Mouse (Mus musculus) erythroblast, embryonic 14.5 days (primary cell): ENCODE measurements around the gene Mff. TPM values are rescaled to one million over a fixed set of nuclear protein-coding genes. Genes with fewer than 3 reads are reported as not detected.

Experiments used
- H3K27me3 ChIP-seq: 2 replicates; pipeline ENCODE4 v1.6.1; 2012; ENCODE audit warnings: inconsistent platforms; ENCODE audit not compliant: control insufficient read depth
- H3K36me3 ChIP-seq: 2 replicates; pipeline ENCODE4 v1.6.1; 2012; ENCODE audit warnings: mild to moderate bottlenecking, inconsistent platforms; ENCODE audit not compliant: control insufficient read depth
- H3K4me1 ChIP-seq: 2 replicates; pipeline ENCODE4 v1.6.1; 2012; ENCODE audit warnings: inconsistent platforms; ENCODE audit not compliant: control insufficient read depth
- H3K4me3 ChIP-seq: replicated peaks from 2 replicates; pipeline ENCODE3; 2012; ENCODE audit warnings: moderate library complexity, mild to moderate bottlenecking, inconsistent platforms
- H3K9me3 ChIP-seq: 2 replicates; pipeline ENCODE4 v1.6.1; 2012; ENCODE audit warnings: low read length, inconsistent platforms, mixed read lengths; ENCODE audit not compliant: control insufficient read depth
- GATA1 ChIP-seq: IDR thresholded peaks from 2 replicates; pipeline ENCODE4 v1.6.1; 2012; ENCODE audit warnings: low read length, inconsistent platforms, mixed read lengths
- TAL1 ChIP-seq: IDR thresholded peaks from 3 replicates; pipeline ENCODE4 v1.6.1; 2012; ENCODE audit warnings: low read length, inconsistent platforms, mixed read lengths
- polyA plus RNA-seq: library from polyadenylated mRNA; stranded (reverse); fragments of >175 nt; gene quantifications from 2 replicates; pipeline ENCODE4 v1.2.3, GENCODE M21; 2012

Gene Mff
- polyA plus RNA-seq, 1 experiment = 33.2 TPM

DNA sequence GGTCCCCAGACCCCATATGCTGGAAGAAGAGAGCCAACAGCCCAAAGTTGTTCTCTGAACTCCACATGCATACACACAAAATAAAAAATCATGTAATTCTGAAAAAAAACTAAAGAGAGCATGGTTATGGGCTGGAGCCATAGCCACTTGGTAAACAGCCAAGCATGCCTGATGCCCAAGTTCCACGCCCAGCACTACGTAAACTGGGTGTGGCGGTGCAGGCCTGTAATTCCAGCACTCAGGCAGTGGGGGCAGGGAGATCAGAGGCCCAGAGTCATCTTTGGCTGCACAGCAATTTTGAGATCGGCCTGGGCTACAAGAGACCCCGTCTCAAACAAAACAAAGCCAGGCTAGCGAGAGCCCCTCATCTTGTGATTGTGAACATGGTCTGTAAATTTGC is 60.9 kb downstream of the Mff start:
- no peak overlapping the region for H3K4me3 ChIP-seq
- no peaks in the 10 kb centered on the region for H3K36me3 ChIP-seq
- H3K27me3 ChIP-seq = no peaks in the 10 kb centered on the region
- TF ChIP-seq TAL1 = no peak
- no peak for TF ChIP-seq GATA1
- no peaks in the 10 kb centered on the region for H3K9me3 ChIP-seq
- peaks cover 6% of the 10 kb centered on the region for H3K4me1 ChIP-seq

DNA sequence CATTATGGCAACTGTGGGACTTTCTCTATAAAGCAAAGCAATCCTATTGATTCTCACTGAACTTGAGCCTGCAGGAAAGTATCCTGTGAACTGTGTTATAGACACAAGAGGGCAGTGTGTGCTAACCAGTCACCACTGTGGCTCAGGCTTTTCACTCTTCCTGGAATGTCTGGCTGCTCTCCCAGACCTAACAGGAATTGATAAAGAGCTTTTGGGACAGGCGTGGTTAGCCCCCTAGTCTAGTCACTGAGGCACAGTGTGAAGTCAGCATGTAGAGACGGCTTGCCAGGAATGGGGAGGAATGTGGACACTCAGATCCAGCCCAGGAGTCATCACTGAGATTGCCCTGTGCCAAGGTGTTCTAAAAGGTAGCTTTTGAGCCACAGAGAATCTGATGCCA is 62.7 kb downstream of the Mff start:
- TF ChIP-seq GATA1 (no peak), TAL1 (no peak)
- no peaks in the 10 kb centered on the region for H3K27me3 ChIP-seq
- no peaks in the 10 kb centered on the region for H3K36me3 ChIP-seq
- peaks cover 14% of the 10 kb centered on the region for H3K4me1 ChIP-seq
- H3K9me3 ChIP-seq = no peaks in the 10 kb centered on the region
- no peak overlapping the region for H3K4me3 ChIP-seq

DNA sequence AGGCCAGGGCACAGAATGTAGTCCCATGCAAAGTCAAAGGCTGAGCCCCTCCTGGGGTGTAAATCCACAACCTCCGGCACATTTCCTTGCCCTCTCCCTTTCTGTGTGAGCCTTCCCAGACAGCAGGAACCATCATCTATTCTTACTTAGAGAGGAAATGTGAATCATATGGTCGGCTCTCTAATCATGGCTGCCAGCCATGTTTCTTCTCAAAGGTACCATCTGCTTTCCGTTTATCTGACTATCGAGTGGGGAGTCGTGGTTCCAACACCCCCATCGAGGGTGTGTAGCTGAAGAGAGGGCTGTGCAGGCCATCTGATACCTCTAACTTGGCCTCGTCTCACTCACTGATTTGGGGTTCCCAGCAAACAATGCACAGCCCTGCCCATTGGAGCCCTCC is 63.4 kb downstream of the Mff start:
- peaks cover 17% of the 10 kb centered on the region for H3K4me1 ChIP-seq
- TF ChIP-seq TAL1 = no peak
- TF ChIP-seq GATA1 = no peak
- H3K27me3 ChIP-seq = no peaks in the 10 kb centered on the region
- H3K36me3 ChIP-seq = no peaks in the 10 kb centered on the region
- no peak overlapping the region for H3K4me3 ChIP-seq
- H3K9me3 ChIP-seq = no peaks in the 10 kb centered on the region

DNA sequence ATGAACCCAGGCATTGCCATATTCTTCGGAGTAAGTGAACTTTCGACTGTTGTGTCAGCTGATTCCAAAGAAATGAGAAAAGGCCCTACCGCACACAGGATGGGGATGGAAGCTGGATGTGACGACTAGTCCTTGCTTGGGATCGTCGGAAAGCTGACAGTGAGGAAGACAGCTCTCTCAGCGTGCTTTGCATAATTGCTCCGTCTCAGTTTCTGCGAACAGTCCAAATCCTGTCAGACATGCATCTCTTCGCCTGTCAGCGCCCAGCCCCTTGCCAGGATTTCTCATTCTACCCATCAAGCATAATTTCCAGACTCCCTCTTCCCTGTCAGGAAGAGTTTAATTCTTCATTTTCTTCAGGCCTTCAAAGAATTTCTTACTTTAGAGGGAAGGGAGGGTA is 66.4 kb downstream of the Mff start:
- no peaks in the 10 kb centered on the region for H3K9me3 ChIP-seq

DNA sequence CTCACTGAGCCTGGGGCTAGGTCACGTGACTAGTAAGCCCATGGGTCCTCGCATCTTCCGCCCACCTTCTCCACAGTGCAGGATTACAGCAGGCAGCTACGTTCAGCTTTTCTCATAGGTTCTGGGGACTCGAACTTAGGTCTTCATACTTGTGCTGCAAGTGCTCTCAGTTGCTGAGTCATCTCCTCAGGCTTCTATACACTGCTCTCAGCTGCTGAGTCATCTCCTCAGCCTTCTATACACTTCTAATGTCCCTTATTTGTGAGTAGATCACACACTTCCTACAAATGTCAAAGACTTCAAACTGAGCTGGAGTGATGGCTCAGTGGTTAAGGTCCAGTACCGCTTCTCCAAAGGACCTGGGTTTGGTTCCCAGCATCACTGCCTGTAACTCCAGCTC is 67.5 kb downstream of the Mff start:
- no peaks in the 10 kb centered on the region for H3K9me3 ChIP-seq

More for the DNA sequence above, 66.4 kb downstream of the Mff start:
- Histone ChIP-seq H3K36me3 (no peaks in the 10 kb centered on the region), H3K4me1 (peaks cover 24% of the 10 kb centered on the region), H3K4me3 (no peak overlapping the region), H3K27me3 (0 out of 2 replicates have a peak, but pooled peaks cover 2% of the 10 kb centered on the region)
- no peak for TF ChIP-seq GATA1
- TF ChIP-seq TAL1 = no peak

DNA sequence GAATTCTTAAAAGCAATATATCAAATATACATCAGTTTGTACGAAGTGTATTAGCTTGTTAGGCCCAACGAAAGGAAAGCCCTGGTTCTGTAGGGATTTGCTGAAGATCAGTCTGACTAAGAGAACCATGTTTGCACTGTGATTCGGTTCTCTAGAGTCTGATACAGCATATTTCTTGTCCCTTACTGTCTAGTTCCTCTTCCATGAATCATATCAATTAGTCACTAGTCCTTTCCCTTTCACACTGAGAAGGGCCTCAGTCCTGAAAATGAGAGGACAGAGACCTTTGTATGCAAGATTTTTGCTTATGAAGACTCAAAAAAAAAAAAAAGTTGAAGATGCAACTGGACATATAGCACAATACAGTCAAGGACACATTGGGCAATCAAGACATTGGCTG is 68.4 kb downstream of the Mff start:
- H3K27me3 ChIP-seq = peaks cover 4% of the 10 kb centered on the region; the same call in 1 of the 2 replicates
- H3K4me3 ChIP-seq = no peak overlapping the region
- H3K4me1 ChIP-seq = peaks cover 38% of the 10 kb centered on the region
- no peaks in the 10 kb centered on the region for H3K9me3 ChIP-seq
- no peaks in the 10 kb centered on the region for H3K36me3 ChIP-seq
- TF ChIP-seq TAL1 = no peak
- TF ChIP-seq GATA1 = no peak

More for the DNA sequence above, 67.5 kb downstream of the Mff start:
- Histone ChIP-seq H3K27me3 (0 out of 2 replicates have a peak, but pooled peaks cover 2% of the 10 kb centered on the region), H3K4me3 (no peak overlapping the region), H3K36me3 (no peaks in the 10 kb centered on the region), H3K4me1 (peaks cover 35% of the 10 kb centered on the region)
- TF ChIP-seq TAL1 (no peak), GATA1 (no peak)

DNA sequence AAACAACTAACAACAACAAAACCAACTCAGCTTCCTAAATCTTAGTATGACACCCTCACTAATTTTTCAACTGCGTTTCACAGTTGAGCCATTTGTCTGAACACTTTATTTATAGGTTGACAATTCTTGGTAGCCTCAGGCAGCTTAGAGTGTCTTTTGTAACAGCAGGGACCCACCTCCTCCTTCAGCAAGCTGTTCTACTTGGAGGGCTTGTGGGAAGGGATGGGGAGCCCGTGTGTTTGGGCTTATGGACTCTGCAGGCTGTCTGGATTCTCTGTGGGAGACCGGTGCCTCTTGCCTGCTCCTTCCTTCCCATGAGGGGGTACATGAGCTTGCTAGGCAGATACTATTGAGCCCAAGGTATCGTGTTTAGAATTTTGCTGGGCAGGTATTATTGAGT is 69.3 kb downstream of the Mff start:
- Histone ChIP-seq H3K4me3 (no peak overlapping the region), H3K9me3 (no peaks in the 10 kb centered on the region), H3K4me1 (peaks cover 39% of the 10 kb centered on the region), H3K27me3 (peaks cover 9% of the 10 kb centered on the region), H3K36me3 (no peaks in the 10 kb centered on the region)
- no peak for TF ChIP-seq GATA1

DNA sequence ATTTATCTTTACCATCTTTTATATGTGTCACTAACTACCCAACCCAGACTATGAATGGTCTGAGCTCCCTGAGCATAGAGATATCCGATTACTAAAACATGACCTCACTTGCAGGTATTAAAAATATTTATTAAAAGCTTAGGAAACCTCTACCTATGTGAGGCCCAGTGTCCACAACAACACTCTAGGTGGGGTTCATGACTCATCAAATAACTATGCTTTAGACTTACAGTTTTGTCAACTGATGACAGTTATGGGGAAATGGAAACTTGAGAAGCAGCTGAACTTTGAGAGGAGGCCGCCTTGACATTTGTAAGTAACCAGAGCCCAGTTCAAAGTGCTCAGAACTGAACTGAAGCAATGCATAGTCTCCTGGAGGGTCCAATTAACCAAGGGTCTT is 70.5 kb downstream of the Mff start:
- H3K9me3 ChIP-seq = no peaks in the 10 kb centered on the region
- H3K4me3 ChIP-seq = no peak overlapping the region
- TF ChIP-seq TAL1 (no peak), GATA1 (no peak)
- H3K27me3 ChIP-seq = peaks cover 18% of the 10 kb centered on the region
- no peaks in the 10 kb centered on the region for H3K36me3 ChIP-seq
- peaks cover 39% of the 10 kb centered on the region for H3K4me1 ChIP-seq

DNA sequence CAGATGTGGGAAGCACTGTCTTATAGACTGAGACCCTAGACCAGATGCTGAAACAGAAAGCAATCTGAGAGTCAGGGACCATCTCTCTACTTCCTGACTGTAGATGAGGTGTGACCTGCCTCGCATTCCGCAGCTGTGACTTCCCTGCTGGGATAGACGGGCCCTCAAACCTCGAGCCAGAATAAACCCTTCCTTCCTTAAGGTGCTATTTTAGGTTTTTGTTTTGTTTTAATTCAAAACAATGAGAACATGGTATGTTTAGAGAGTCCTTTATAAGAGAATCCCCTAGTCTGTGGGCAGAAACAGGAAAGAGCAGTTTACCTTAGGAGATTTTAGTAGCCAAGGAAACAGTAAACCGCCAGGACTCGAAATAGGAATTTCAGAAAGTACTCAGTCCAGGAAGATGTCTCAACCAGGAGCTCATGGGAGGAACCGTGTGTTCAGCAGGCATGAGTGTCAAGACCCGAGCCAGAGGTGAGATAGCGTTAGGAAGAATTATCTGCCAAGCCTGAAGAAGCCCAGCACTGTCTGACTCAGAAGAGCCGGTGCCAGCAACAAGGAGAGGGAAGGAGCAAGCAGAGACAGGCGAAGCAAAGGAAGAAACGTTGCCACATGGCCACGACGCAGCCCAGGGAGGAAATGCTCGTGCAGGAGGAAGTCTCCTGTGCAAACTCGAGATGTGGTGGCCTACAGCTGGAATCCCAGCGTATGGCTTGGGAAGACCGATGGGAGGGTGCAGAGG is 71.2 kb downstream of the Mff start:
- H3K4me1 ChIP-seq = peaks cover 39% of the 10 kb centered on the region
- no peaks in the 10 kb centered on the region for H3K9me3 ChIP-seq
- no peaks in the 10 kb centered on the region for H3K36me3 ChIP-seq
- no peak overlapping the region for H3K4me3 ChIP-seq
- H3K27me3 ChIP-seq = peaks cover 23% of the 10 kb centered on the region
- TF ChIP-seq TAL1 = no peak

DNA sequence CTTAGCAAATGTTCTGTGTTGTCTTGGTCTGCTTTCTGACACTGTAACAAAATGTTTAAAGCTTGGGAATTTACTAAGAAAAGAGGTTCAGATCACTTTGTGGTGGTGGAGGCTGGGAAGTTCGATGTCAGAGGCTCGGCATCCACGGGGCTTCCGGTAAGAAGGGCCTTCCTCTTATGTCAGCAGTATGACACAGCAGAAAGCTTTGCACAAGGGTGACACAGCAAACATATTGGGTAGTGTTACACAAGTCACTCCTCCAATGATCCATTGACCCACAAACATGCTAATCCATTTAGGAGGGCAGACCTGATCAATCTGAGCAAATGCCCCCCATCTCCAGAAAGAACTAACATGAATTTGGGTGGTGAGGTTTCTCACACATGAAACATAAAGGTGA is 72.4 kb downstream of the Mff start:
- Histone ChIP-seq H3K4me1 (peaks cover 34% of the 10 kb centered on the region), H3K27me3 (peaks cover 34% of the 10 kb centered on the region), H3K9me3 (no peaks in the 10 kb centered on the region), H3K4me3 (no peak overlapping the region), H3K36me3 (no peaks in the 10 kb centered on the region)
- TF ChIP-seq TAL1 = no peak
- TF ChIP-seq GATA1 = no peak
